Mouse (Mus musculus): ENCODE data around the gene Gm867.

- TF ChIP-seq CTCF (IDR thresholded peaks at IDR 0.05; ENCODE audit: low read depth, low read length), result no peak
- no peak for TF ChIP-seq POLR2A (IDR thresholded peaks at IDR 0.05; ENCODE audit: borderline replicate concordance, low read depth, low read length)
These were observed 3.4 kb downstream of the Gm867 start for GRCm38 (mm10) chr10:75936909-75937667.

Measured in bone marrow macrophage, adult 2 months (primary cell).